Comparison of ENCODE assay signal across 16 mouse cellular contexts in genomic region chr11:97184875-97185274, GRCm38 (mm10). TPM values are rescaled to one million over a fixed set of nuclear protein-coding genes. Genes with fewer than 3 reads are reported as not detected.
A peak's percentile ranks its signal among the peaks of the same experiment; 100 is the strongest.
DNase-seq lines count a peak whose midpoint lies in the region; ATAC-seq and TF ChIP-seq lines count a peak whose summit lies in the region.
"Had no signal": no experiment of that assay in that cellular context is flagged by ENCODE, and none has a peak within 500 bp of the region (broad histone marks: within the 10 kb centered on the region; RNA-seq: fewer than 3 reads in every experiment).

No protein-coding gene starts in this region.

- H3K27ac ChIP-seq in forebrain, embryonic 13.5 days = no peak overlapping the region
- no peak overlapping the region for H3K27ac ChIP-seq in forebrain, embryonic 14.5 days (ENCODE audit: low read depth, low read length)
- H3K27ac ChIP-seq in lung, embryonic 14.5 days (ENCODE audit: low read depth) = no peak overlapping the region
- H3K27ac ChIP-seq in embryonic facial prominence, embryonic 10.5 days (replicated peaks) = no peak overlapping the region
- H3K27ac ChIP-seq: forebrain, embryonic 12.5 days; limb, embryonic 15.5 days had no signal

- peak overlapping the region; percentile 35; the same call in 1 of the 2 replicates for H3K9ac ChIP-seq in forebrain, embryonic 13.5 days
- H3K9ac ChIP-seq in forebrain, embryonic 14.5 days (ENCODE audit: low read length) = no peak overlapping the region
- H3K9ac ChIP-seq in lung, embryonic 14.5 days = no peak overlapping the region; the same call in 1 of the 2 replicates
- H3K9ac ChIP-seq: forebrain, embryonic 12.5 days; limb, embryonic 15.5 days had no signal

- DNase-seq in forebrain, embryonic 14.5 days (ENCODE audit: low spot score) = no peak
- peak; percentile 22 for DNase-seq in lung, embryonic 14.5 days
- DNase-seq in lung, postnatal 36 days = no peak
- DNase-seq in embryonic facial prominence, embryonic 10.5 days (ENCODE audit: low spot score) = no peak
- no peak for DNase-seq in cerebellum, adult 18-20 months
- no peak for DNase-seq in B cell, adult 2 months
- DNase-seq: cerebellum, adult 9-11 months; gastrocnemius, postnatal 25 days; heart, postnatal 14 days; kidney, adult 18-20 months; lung, postnatal 10 days; right cerebral cortex, postnatal 14 days had no signal

- no peak for TF ChIP-seq CTCF in lung, embryonic 14.5 days (IDR thresholded peaks at IDR 0.05; ENCODE audit: low read depth)

- peaks cover 57% of the 10 kb centered on the region for H3K36me3 ChIP-seq in forebrain, embryonic 13.5 days (ENCODE audit: poor library complexity, severe bottlenecking)
- H3K36me3 ChIP-seq in forebrain, embryonic 14.5 days (ENCODE audit: control insufficient read depth, insufficient read depth, low read length) = peaks cover 66% of the 10 kb centered on the region
- peaks cover 65% of the 10 kb centered on the region for H3K36me3 ChIP-seq in lung, embryonic 14.5 days (ENCODE audit: insufficient read depth)
- peaks cover 69% of the 10 kb centered on the region for H3K36me3 ChIP-seq in embryonic facial prominence, embryonic 10.5 days (replicated peaks)

- H3K9me3 ChIP-seq in forebrain, embryonic 13.5 days (replicated peaks) = no peaks in the 10 kb centered on the region
- H3K9me3 ChIP-seq in forebrain, embryonic 14.5 days (replicated peaks; ENCODE audit: control insufficient read depth, low read length) = no peaks in the 10 kb centered on the region
- no peaks in the 10 kb centered on the region for H3K9me3 ChIP-seq in lung, embryonic 14.5 days (ENCODE audit: low read depth, low read length)
- no peaks in the 10 kb centered on the region for H3K9me3 ChIP-seq in embryonic facial prominence, embryonic 10.5 days
- H3K9me3 ChIP-seq: forebrain, embryonic 12.5 days; limb, embryonic 15.5 days had no signal

- 80% methylated on average over 5 of the region's 5 CpGs for WGBS in forebrain, embryonic 13.5 days
- WGBS in forebrain, embryonic 14.5 days = 71% methylated on average over 5 of the region's 5 CpGs
- 66% methylated on average over 5 of the region's 5 CpGs for WGBS in lung, embryonic 14.5 days
- 81% methylated on average over 5 of the region's 5 CpGs for WGBS in embryonic facial prominence, embryonic 10.5 days

- no peak for ATAC-seq in forebrain, embryonic 13.5 days
- ATAC-seq in forebrain, embryonic 14.5 days = no peak
- no peak for ATAC-seq in lung, embryonic 14.5 days (ENCODE audit: insufficient read depth)
- ATAC-seq: hindbrain, embryonic 16.5 days had no signal

- H3K4me2 ChIP-seq in forebrain, embryonic 13.5 days = no peak overlapping the region
- H3K4me2 ChIP-seq in forebrain, embryonic 14.5 days (ENCODE audit: low read length) = no peak overlapping the region
- H3K4me2 ChIP-seq in lung, embryonic 14.5 days = peak overlapping the region; percentile 20; the same call in 1 of the 2 replicates
- H3K4me2 ChIP-seq: forebrain, embryonic 12.5 days; limb, embryonic 15.5 days had no signal

- peaks cover 46% of the 10 kb centered on the region for H3K4me1 ChIP-seq in forebrain, embryonic 13.5 days
- H3K4me1 ChIP-seq in forebrain, embryonic 14.5 days (ENCODE audit: control insufficient read depth, insufficient read depth, low read length) = peaks cover 19% of the 10 kb centered on the region; the same call in 1 of the 2 replicates
- peaks cover 12% of the 10 kb centered on the region; the same call in 1 of the 2 replicates for H3K4me1 ChIP-seq in lung, embryonic 14.5 days (ENCODE audit: insufficient read depth)
- H3K4me1 ChIP-seq in embryonic facial prominence, embryonic 10.5 days = peaks cover 35% of the 10 kb centered on the region

- H3K4me3 ChIP-seq in forebrain, embryonic 13.5 days = no peak overlapping the region
- H3K4me3 ChIP-seq in forebrain, embryonic 14.5 days (ENCODE audit: low read depth, low read length) = no peak overlapping the region
- H3K4me3 ChIP-seq in lung, embryonic 14.5 days (ENCODE audit: low read depth, low read length) = no peak overlapping the region
- peak overlapping the region; percentile 5; the same call in 1 of the 2 replicates for H3K4me3 ChIP-seq in embryonic facial prominence, embryonic 10.5 days
- H3K4me3 ChIP-seq: forebrain, embryonic 12.5 days; limb, embryonic 15.5 days had no signal

- H3K27me3 ChIP-seq in forebrain, embryonic 13.5 days = no peaks in the 10 kb centered on the region
- no peaks in the 10 kb centered on the region for H3K27me3 ChIP-seq in forebrain, embryonic 14.5 days (replicated peaks; ENCODE audit: control insufficient read depth, insufficient read depth, low read length)
- H3K27me3 ChIP-seq in lung, embryonic 14.5 days (ENCODE audit: insufficient read depth, low read length) = no peaks in the 10 kb centered on the region
- H3K27me3 ChIP-seq in embryonic facial prominence, embryonic 10.5 days (replicated peaks; ENCODE audit: low read depth, poor library complexity, severe bottlenecking) = no peaks in the 10 kb centered on the region
- H3K27me3 ChIP-seq: forebrain, embryonic 12.5 days; limb, embryonic 15.5 days had no signal

RNA-seq across cellular contexts. Expression of gene Kpnb1, which starts 2.8 kb away (rescaled TPM):
- polyA plus RNA-seq in forebrain, embryonic 13.5 days (2015; fragmentation: Nextera tagmentation; extraction: Ambion mirVana) = 50.5 and 61.8 TPM in 2 replicates
- 41.7 and 41.9 TPM in 2 replicates for polyA plus RNA-seq in forebrain, embryonic 14.5 days (2014; fragmentation: Nextera tagmentation; extraction: Ambion mirVana)
- 81.2 and 83.4 TPM in 2 replicates for polyA plus RNA-seq in lung, embryonic 14.5 days (2014; fragmentation: Nextera tagmentation; extraction: Ambion mirVana)
- 85.5 and 85.9 TPM in 2 replicates for polyA plus RNA-seq in embryonic facial prominence, embryonic 10.5 days (2016; fragmentation: Nextera tagmentation; extraction: Ambion mirVana)

RNA-seq across cellular contexts. Expression of gene Tbkbp1, which starts 33.6 kb away (rescaled TPM):
- 4.5 and 5.0 TPM in 2 replicates for polyA plus RNA-seq in forebrain, embryonic 13.5 days (2015; fragmentation: Nextera tagmentation; extraction: Ambion mirVana)
- polyA plus RNA-seq in forebrain, embryonic 14.5 days (2014; fragmentation: Nextera tagmentation; extraction: Ambion mirVana) = 4.8 and 5.4 TPM in 2 replicates
- polyA plus RNA-seq in lung, embryonic 14.5 days (2014; fragmentation: Nextera tagmentation; extraction: Ambion mirVana) = 9.4 and 10.8 TPM in 2 replicates
- polyA plus RNA-seq in embryonic facial prominence, embryonic 10.5 days (2016; fragmentation: Nextera tagmentation; extraction: Ambion mirVana) = 4.7 and 5.1 TPM in 2 replicates
